Mouse (Mus musculus) stomach, embryonic 16.5 days (tissue): ENCODE results near the gene Fos. TPM values are rescaled to one million over a fixed set of nuclear protein-coding genes. Genes with fewer than 3 reads are reported as not detected.

Experiments
- ATAC-seq: fragments of 200-750 bp; cut with Nextera tagmentation; 2 replicates; pipeline ENCODE4 v1.8.0; 2017; ENCODE audit warnings: moderate number of reproducible peaks, moderate TSS enrichment; ENCODE audit not compliant: insufficient read depth, low FRiP score
- H3K27ac ChIP-seq: fragments of 300-500 bp; sonication (generic); 2 replicates; pipeline ENCODE4 v1.5.1; 2014; ENCODE audit warnings: low read length
- H3K27me3 ChIP-seq: fragments of 300-500 bp; sonication (generic); 2 replicates; pipeline ENCODE4 v1.6.1; 2014; ENCODE audit warnings: low read length, control low read depth, mixed read lengths; ENCODE audit not compliant: control insufficient read depth, insufficient read depth
- H3K36me3 ChIP-seq: fragments of 300-500 bp; sonication (generic); 2 replicates; pipeline ENCODE4 v1.6.1; 2014; ENCODE audit warnings: low read length; ENCODE audit not compliant: control insufficient read depth, insufficient read depth
- H3K4me1 ChIP-seq: fragments of 300-500 bp; sonication (generic); 2 replicates; pipeline ENCODE4 v1.6.1; 2014; ENCODE audit warnings: low read length, control low read depth, mixed read lengths; ENCODE audit not compliant: control insufficient read depth, insufficient read depth
- H3K4me2 ChIP-seq: fragments of 300-500 bp; sonication (generic); 2 replicates; pipeline ENCODE4 v1.6.1; 2014; ENCODE audit warnings: low read depth, low read length, mixed read lengths
- H3K4me3 ChIP-seq: fragments of 300-500 bp; sonication (generic); replicated peaks from 2 replicates; pipeline ENCODE4 v1.5.1; 2014; ENCODE audit warnings: mild to moderate bottlenecking, low read length
- H3K9ac ChIP-seq: fragments of 300-500 bp; sonication (generic); 2 replicates; pipeline ENCODE4 v1.6.1; 2014; ENCODE audit warnings: low read length
- H3K9me3 ChIP-seq: fragments of 300-500 bp; sonication (generic); replicated peaks from 2 replicates; pipeline ENCODE4 v1.6.1; 2016; ENCODE audit warnings: low read length, control low read depth; ENCODE audit not compliant: control insufficient read depth
- WGBS: fragments of 180-500 bp; shearing (Covaris S2); extraction: QIAGEN DNeasy Blood & Tissue Kit; methylation state at CpG from one replicate; pipeline ENCODE4 v1.1.7; 2014; 5-methylcytosine and 5-hydroxymethylcytosine counted together
- polyA plus RNA-seq: library from polyadenylated mRNA; unstranded; fragments of >200 nt; fragmentation: Nextera tagmentation; extraction: Ambion mirVana; gene quantifications from 2 replicates; pipeline ENCODE4 v1.2.1, GENCODE M21; 2015

Gene Fos
- polyA plus RNA-seq, 1 experiment from 2014 or later: 16.1 TPM

DNA sequence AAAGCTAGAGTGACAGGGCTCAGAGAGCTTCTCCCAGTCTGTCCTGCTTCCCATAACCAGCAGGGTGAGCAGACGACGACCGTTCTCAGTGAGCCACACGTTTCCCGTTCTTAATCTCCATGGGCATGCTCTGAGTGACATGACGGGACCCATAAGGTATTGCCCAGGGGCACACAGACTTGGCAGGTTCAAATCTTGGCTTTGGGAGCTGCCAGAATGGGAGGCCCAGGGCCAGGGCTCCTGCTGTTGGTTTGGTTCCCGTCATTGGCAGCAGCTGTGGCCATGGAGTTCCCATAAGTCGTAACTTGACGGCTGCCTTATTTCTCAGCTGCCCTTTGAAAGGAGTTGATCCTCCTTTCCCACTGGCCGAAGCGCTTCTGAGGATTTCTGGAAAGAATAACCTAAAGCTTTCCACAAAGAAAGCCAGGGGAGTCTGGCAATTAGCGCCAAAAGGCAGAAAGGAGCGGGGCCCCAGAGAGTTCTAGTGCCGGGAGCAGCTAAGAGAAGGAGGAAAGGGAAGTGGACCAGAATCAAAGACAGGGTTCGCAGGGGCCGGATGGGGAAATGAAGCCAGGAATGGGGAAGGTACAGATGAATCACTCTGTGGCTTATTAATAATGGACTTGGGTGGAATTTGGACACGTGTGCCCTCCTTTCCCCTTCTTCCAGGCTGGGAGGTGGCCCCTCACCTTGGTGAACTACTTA, 36.4 kb upstream of the Fos start:
- Histone ChIP-seq H3K4me2 (peak overlapping the region; percentile 6; the same call in 1 of the 2 replicates), H3K4me1 (peaks cover 12% of the 10 kb centered on the region; the same call in 1 of the 2 replicates), H3K4me3 (no peak overlapping the region), H3K27ac (peak overlapping the region; percentile 75), H3K36me3 (no peaks in the 10 kb centered on the region), H3K9ac (no peak overlapping the region), H3K9me3 (no peaks in the 10 kb centered on the region), H3K27me3 (no peaks in the 10 kb centered on the region)
- no peak for ATAC-seq
- 51% methylated on average over 17 of the region's 17 CpGs for WGBS

DNA sequence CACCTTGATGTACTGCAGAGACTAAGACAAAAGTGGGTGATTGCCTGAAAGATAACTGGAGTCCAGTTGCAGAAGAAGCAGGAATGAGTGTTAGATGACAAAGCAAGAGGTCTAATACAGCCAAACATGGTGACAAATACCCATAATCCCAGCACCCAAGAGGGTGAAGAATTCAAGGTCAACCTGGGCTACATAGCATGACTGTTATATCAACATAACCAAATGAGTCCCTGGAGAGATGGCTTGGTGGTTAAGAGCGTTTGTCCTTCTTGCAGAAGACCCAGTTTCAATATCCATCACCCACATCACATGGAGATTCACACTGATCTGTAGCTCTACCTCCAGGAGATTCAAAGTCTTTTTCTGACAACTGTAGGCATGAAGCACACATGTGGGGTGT, 30.2 kb upstream of the Fos start:
- no peak overlapping the region for H3K4me2 ChIP-seq
- H3K27ac ChIP-seq: no peak overlapping the region
- H3K4me3 ChIP-seq: no peak overlapping the region
- 83% methylated on average over 1 of the region's 1 CpGs for WGBS
- H3K9ac ChIP-seq: no peak overlapping the region
- no peaks in the 10 kb centered on the region for H3K36me3 ChIP-seq
- no peaks in the 10 kb centered on the region for H3K9me3 ChIP-seq
- no peaks in the 10 kb centered on the region for H3K27me3 ChIP-seq
- no peak for ATAC-seq
- peaks cover 3% of the 10 kb centered on the region; the same call in 1 of the 2 replicates for H3K4me1 ChIP-seq

DNA sequence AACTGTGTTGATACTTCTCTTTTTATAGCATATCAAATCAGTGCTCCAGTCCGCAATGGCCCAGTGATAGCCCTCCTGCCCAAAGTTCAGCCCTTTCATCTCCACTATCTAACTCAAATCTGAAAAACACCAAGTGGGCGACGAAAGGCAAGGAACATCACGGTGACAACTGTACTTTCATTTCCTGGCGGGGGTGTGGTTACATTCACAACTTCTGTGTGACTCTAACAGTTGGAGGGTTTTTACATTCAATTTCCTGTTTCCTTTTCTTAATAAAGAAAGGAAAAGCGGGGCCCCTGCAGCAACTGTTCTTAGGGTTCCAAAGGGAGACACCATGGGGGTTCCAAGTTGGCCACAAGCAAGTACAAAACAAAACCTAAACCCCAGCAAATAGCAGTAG, 29.0 kb upstream of the Fos start:
- no peaks in the 10 kb centered on the region for H3K9me3 ChIP-seq
- peak overlapping the region; percentile 26; the same call in 1 of the 2 replicates for H3K4me2 ChIP-seq
- no peaks in the 10 kb centered on the region for H3K27me3 ChIP-seq
- peaks cover 3% of the 10 kb centered on the region; the same call in 1 of the 2 replicates for H3K4me1 ChIP-seq
- H3K4me3 ChIP-seq: no peak overlapping the region
- 49% methylated on average over 6 of the region's 6 CpGs for WGBS
- ATAC-seq: no peak
- peak overlapping the region; percentile 28; the same call in 1 of the 2 replicates for H3K9ac ChIP-seq
- H3K27ac ChIP-seq: peak overlapping the region; percentile 62; the same call in 1 of the 2 replicates
- H3K36me3 ChIP-seq: no peaks in the 10 kb centered on the region

DNA sequence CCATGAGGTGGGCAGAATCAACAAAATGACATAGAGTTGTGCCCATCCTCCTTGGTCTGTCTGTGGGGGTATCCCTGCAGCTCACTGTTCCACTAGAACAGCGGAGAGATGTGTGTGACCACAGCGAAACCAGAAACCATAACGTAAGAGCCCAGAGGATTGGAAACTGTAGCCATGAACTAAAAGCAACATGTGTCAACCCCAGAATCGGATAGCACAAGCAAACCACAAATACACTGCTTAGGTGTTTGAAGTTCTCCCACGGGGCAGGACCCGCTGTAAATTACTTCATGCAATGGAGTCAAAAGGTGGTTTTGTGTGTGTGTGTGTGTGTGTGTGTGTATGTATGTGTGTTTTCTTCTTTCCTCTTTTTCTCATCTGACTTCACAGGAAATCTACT, 26.7 kb upstream of the Fos start:
- H3K4me1 ChIP-seq: peaks cover 10% of the 10 kb centered on the region
- no peaks in the 10 kb centered on the region for H3K27me3 ChIP-seq
- H3K36me3 ChIP-seq: no peaks in the 10 kb centered on the region
- no peak overlapping the region for H3K9ac ChIP-seq
- 80% methylated on average over 6 of the region's 6 CpGs for WGBS
- H3K27ac ChIP-seq: no peak overlapping the region
- no peak overlapping the region for H3K4me3 ChIP-seq
- no peak for ATAC-seq
- H3K9me3 ChIP-seq: no peaks in the 10 kb centered on the region
- H3K4me2 ChIP-seq: no peak overlapping the region

DNA sequence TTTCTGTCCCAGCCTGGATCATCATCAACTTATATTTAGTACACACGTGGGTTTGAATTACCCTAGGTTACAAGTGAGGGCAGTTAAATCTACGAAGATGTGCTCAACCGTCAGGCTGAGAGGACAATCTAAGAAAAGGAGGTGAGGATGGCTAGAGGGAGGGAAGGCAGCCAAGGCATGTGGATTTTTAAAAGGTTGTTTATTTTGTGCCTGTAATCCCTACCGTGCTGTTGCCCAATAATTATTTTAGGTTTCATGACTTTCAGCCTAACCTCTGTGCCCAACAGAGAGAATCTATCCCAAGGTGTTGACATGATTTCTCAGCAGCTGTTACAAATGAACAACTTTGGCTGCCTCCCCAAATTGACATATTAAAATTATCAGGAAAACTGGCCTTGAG, 26.2 kb upstream of the Fos start:
- peaks cover 14% of the 10 kb centered on the region for H3K4me1 ChIP-seq
- no peak for ATAC-seq
- WGBS: 49% methylated on average over 4 of the region's 4 CpGs
- H3K9ac ChIP-seq: no peak overlapping the region
- no peaks in the 10 kb centered on the region for H3K27me3 ChIP-seq
- H3K36me3 ChIP-seq: no peaks in the 10 kb centered on the region
- no peaks in the 10 kb centered on the region for H3K9me3 ChIP-seq
- H3K4me3 ChIP-seq: no peak overlapping the region
- no peak overlapping the region for H3K4me2 ChIP-seq
- H3K27ac ChIP-seq: no peak overlapping the region

DNA sequence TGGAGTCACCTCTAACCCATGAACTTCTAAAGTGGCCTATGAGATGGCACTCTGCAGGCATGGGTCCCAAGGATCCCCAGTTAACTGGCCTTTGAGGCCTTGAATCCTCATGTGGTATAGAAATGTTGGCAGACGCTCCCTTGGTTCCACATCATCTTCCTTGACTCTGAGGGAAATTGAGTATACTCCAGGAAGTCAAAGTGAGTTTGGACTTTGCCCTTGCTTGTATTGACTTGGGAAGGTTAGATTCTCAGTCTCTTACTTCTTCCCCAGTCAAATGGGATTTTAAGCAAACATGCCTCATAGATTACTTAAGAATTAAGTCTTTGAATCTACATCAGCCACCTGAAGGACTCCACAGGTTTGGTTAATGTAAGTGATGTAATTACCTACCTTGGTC, 24.2 kb upstream of the Fos start:
- no peak overlapping the region for H3K9ac ChIP-seq
- H3K27ac ChIP-seq: peak overlapping the region; percentile 84
- H3K27me3 ChIP-seq: no peaks in the 10 kb centered on the region
- no peaks in the 10 kb centered on the region for H3K9me3 ChIP-seq
- H3K4me3 ChIP-seq: no peak overlapping the region
- no peak overlapping the region for H3K4me2 ChIP-seq
- 79% methylated on average over 1 of the region's 1 CpGs for WGBS
- no peaks in the 10 kb centered on the region for H3K36me3 ChIP-seq
- peaks cover 20% of the 10 kb centered on the region for H3K4me1 ChIP-seq
- ATAC-seq: no peak

DNA sequence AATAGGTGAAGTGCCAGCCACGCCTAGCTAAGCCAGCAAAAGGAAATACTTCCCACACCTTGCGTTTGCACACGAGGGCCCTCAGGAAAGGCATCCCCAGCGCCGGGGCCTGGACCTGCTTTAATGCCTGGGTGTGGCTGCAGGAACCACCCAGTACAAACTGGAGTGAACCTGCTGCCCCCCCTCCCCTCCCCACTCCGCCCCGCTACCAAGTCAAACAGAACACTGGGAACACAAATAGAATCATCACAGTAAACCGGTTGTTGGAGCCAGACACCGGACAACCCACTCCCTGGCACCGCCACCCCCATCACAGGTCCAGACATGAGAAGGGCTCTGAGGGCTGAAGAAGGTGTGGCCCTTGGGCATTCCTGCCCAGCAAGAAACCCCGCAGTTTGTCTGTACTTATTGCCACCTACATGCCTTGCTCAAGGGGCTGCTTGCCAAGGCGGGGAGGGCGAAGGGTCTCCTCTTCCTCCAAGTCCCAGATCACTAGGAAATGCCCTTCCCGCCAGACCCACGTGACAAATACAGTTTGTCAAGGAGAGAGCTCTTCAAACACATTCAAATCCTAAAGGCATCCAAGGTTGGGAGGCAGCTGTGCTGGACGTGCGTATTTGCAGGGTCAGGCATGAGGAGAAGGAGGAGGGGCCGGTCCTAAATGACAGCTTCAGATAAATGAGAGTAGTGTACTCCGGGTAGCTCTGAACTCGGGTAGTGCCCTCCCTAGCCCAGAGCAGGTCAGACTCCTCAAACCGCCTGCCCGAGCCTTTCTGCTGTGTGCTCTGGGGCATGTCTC, 21.8 kb upstream of the Fos start:
- H3K27me3 ChIP-seq: no peaks in the 10 kb centered on the region

DNA sequence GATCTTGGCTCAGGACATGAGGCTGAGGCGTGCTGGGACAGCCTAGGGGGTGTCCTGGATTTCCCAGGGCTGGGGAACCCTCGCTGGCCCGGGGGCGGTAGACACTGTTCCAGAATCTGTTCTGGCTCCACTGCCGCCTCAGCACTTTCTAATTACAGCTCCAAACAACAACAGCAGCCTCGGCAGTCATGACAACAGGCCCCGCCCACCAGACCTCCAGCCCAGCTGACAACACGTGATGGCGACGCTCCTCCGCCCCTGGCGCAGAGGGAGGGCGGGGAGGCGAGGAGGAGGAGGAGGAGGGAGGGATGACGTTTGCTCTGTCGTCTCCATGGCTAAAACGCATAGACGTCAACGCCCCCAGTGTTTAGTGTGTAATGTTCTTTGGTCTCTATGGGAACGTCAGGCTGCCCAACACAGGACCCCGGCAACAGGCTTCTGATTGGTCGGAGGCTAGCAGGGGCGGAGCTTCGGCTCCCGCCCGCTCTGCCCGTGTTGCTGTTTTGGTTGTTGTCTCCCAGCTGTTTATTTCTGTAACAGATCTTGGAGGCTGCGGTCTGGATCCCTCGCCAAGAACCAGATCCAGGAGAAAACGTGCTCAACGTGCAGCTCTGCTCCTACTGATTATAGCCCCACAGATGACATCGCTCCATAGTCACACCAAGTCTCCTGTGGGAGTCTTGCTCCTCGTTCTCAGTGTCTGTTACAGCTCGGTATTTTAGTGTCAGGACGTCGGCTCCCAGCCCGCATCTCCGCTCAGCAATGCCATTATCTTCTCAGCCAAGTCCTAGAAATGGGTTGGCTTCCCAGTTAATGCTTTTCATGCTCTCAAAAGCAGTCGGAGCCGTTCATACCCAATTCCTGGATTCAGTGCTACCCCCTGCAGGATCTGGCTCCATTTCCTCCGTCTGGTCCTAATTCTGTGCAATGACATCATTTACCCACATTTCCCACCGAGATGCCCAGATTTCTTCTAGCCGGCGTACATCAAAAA, 18.3 kb upstream of the Fos start:
- Histone ChIP-seq H3K4me3 (peak overlapping the region; percentile 52), H3K27me3 (no peaks in the 10 kb centered on the region), H3K4me1 (peaks cover 52% of the 10 kb centered on the region), H3K36me3 (no peaks in the 10 kb centered on the region), H3K9ac (peak overlapping the region; percentile 76), H3K4me2 (peak overlapping the region; percentile 88), H3K27ac (peak overlapping the region; percentile 98), H3K9me3 (no peaks in the 10 kb centered on the region)
- 1% methylated on average over 44 of the region's 44 CpGs for WGBS
- peak; percentile 96 for ATAC-seq

More for the DNA sequence above, 21.8 kb upstream of the Fos start:
- peak overlapping the region; percentile 49 for H3K4me2 ChIP-seq
- no peaks in the 10 kb centered on the region for H3K9me3 ChIP-seq
- peak overlapping the region; percentile 98 for H3K27ac ChIP-seq
- peak overlapping the region; percentile 69 for H3K9ac ChIP-seq
- peak; percentile 57 for ATAC-seq
- 28% methylated on average over 22 of the region's 22 CpGs for WGBS
- peaks cover 36% of the 10 kb centered on the region for H3K4me1 ChIP-seq
- H3K36me3 ChIP-seq: no peaks in the 10 kb centered on the region
- H3K4me3 ChIP-seq: peak overlapping the region; percentile 20
